Mouse (Mus musculus) T-helper 2 cell (primary cell): ENCODE data around the gene Prkab2.

ENCODE experiments used
- in situ Hi-C: fragments of 300-600 bp; cut with MboI, MseI; formaldehyde crosslinking; loops from one replicate; pipeline ENCODE4 v1.15.1; 2025; ENCODE audit warnings: high pct_unique_total_duplicates

Prkab2 gene

DNA sequence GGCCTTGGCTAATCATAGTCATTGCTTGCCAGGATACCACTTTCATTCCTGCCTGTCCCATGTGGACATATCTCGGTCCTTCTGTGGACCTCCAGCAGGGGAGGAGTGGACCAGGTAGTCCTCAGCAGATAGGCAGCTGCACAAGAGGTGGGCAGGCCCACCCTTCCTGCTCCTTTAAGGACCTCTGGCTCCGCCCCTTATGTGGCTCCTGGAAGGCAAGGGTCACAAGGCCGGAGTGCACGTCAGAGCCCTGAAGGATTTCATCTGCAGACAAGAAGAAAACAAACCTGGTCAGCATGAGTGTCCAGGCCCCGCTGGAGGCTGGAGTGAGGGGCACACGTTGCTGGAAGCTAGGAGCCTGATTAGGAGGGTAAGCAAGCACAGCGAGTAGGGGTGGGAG, 32.6 kb downstream of the Prkab2 start:
- in situ Hi-C loops, result no loop called here

DNA sequence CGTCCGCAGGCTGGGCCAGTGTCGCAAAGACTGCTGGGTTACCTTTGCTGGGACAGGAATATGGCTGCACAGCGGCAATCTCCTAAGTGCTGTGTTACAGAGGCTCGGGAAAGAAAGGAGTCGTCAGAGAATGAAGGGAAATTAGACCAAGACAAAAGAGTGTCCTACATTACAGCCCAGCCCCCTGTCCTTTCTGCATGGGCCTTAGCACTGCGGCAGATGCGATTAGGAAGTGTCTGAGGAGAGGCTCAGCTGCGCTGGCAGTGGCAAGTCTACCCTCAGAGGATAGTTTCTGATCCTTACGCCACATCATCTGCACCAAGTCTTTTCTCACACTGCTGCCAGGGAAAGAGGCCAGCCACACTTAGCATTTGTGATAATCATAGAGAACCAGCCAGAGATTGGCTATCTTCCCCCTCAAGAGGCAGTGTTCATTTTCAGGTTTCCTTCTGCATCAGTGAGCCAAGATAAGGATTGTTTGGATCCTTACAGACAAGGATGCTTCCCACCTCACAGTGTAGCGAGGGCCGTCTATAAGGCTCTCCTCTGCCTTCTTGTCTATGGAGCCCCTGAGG, 33.5 kb downstream of the Prkab2 start:
- in situ Hi-C loops, result no loop called here

DNA sequence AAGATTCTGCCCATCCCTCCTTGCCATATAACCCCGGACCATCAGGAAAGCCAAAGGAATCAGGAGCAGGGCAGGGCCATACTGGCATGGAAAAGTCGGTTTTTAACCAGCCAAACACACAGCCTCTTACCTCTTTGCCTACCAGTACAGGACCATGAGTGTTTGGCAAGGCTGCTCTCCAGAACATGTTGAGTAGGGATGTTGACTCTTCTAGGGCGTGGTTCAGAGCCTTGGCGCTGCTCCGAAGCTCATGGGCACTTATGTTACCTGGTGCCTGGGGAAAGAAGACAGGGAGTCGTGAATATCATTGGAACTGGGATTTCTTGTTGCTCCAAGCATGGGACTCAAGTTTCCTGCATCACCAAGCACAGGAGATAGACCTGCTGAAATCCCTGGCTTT, 35.8 kb downstream of the Prkab2 start:
- in situ Hi-C loops, result no loop called here

DNA sequence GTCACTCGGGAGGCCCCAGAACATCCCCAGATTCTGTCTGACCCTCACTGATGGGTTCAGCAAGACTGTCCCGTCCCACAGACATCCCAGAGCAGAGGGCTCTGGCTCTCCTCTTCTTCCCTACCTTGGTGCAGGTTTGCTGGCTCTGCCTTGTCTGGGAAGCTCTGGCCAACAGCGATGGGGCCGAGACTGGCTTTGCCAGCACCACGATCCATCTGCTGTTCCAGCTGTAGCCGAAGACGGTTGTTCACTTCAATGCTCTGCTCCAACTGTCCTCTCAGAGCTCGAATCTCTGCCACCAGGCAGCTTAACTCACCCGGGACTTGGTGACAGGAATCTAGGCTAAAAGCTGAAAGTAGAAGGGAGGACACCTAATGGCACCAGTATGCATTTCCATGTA, 38.9 kb downstream of the Prkab2 start:
- in situ Hi-C loops, result no loop called here

DNA sequence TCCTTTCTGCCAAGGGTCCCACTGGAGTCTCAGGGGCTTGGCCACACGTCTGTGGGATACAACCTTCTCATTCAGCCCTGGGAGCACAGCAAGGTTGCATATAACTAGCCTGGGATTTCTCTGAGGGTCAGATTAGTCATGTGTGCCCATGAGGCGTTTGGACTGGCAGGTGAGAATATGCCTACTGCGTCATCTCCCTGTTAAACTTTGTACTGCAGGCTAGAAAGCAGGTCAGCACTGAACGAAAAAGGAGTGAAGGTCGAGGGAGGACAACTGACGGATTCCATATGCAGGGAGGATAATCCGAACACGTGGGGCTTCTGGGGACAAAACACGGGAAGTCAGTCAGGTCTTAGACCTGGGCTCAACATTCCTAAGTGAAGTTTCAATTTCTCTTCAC, 39.3 kb downstream of the Prkab2 start:
- in situ Hi-C loops, result no loop called here

DNA sequence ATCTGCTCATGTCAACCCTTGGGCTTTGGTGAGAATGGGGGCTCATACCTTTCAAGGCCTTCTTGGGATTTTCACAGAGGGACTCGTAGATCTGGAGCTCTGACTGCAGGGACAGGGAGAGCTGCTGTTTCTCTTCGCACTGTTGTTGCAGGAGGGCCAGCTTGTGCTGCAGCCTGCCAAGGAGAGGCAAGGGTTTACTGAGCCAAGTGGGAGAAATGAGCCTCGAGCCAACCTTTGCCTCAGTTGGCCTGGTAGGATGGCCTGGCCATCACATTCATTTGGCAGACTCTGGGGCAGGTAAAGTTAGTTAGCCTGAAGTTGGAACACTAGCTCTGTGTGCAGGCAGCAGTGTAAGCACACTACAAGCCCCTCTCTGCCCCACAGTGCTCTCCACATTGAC, 41.1 kb downstream of the Prkab2 start:
- in situ Hi-C loops, result no loop called here

DNA sequence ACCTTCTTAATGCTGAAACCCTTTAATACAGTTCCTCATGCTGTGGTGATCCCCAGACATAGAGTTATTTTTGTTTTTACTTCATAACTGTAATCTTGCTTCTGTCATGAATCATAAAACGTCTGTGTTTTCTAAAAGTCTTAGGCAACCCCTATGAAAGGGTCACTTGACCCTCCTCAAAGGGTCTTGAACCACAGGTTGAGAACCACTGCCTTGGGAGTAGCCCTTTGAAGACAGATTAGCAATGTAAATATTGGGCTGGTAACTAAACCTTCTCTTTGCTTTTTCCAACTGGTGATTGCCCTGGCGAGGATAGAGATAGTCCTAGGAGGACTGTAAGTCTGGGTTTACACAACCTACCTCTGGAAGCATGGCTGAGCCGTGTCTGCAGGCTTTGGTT, 43.2 kb downstream of the Prkab2 start:
- in situ Hi-C loops, result no loop called here

DNA sequence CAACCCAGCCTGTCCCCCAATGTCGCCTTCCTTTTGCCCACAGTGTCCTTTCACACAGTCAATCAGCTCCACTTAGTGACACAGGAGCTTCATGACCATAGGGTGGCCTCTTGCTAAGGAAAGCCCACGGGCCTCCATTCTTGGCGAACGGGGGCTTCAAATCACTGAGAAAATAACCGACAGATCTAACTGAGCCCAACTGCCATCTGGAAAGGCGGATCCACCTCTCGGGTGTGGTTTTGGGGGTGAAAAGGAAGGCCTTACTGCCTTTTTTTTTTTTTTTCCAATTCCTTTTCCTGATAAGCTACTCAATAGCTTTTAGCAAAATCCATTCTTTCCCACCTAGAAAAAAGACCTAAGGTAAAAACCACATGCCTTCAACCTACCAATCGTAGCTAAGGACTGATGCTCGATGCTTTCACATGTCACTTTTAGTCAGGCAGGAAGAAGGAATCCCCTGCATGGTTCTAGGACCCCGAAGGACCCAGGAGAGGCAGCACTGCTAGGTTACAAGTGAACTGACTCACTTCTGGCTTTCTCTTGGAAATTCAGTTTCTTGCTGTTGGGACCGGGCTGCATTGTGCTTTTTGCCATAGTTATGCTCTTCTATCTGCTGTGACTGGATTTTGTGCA, 44.6 kb downstream of the Prkab2 start:
- in situ Hi-C loops, result no loop called here

DNA sequence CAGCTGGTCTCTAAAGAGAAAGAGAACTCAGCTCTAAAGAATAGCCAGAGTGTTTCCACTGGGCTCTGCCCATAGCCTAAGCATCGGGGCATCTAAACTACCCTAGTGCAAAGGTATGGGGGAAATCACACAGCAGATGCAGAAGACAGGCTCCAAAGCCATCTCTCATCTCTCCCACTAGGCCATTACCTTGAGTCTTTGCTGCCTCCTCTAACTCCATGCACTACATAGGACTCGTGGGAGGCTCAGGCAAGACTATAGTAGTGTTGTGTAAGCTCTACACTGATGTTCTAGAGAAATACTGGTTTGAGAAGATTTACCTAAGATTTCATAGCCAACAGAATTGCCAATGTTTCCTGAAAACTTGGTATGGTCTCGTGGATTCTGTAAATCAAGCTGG, 47.5 kb downstream of the Prkab2 start:
- in situ Hi-C loops, result no loop called here

DNA sequence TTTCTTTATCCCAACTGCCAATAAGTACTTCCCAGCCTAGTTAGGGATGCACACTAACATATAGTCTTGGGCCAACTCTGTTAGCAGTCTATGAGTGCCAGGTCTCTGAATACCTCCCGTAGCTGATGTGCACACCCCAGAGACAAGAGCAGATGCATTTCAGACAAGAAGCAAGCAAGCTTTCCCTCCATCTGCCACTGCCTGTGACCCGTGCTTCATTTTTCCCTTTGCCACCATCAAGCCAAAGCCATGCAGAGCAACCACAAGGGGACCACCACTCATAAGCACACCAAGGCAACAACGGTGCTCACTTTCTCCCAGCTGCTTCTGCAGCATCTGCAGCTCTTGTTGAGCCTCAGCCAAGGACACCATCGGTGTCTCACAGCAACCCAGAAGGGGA, 48.6 kb downstream of the Prkab2 start:
- in situ Hi-C loops, result no loop called here

DNA sequence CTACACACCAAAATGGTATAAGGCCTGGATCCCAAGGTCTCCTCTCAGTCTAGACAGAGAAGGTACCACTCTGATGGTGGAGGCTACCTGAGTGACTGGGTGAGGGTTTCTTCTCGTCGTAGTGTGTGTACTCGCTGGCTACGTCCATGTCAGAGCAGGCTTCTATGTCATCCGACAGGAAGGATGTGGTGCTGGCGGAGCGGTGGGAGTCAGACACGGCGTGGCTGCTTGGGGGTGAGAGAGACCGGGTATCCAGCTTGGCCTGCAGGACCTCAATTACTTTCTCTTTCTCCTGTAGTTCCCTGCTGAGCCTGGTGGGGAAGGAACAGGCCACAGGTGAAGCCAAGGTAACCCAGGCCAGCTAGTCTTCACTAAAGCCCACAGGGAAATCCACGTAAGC, 52.1 kb downstream of the Prkab2 start:
- in situ Hi-C loops, result no loop called here

DNA sequence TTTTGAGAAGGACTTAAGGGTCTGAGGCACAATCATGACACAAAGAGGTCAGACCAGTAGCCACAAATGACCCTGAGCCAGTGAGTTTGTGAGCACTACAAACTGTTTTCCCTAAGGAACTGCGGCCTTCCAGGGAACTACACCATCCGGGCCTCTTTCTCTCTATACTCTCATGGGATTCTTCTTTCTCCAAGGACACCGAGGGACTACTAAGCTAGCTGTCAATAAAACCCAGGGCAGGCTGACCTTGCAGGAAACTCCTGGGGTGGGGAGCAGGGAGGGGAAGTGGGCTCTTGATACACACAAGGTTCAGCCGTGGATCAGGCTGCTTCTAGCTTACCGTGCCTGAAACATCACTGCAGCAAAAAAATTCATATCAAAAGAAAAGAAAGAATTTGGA, 52.9 kb downstream of the Prkab2 start:
- in situ Hi-C loops, result no loop called here

DNA sequence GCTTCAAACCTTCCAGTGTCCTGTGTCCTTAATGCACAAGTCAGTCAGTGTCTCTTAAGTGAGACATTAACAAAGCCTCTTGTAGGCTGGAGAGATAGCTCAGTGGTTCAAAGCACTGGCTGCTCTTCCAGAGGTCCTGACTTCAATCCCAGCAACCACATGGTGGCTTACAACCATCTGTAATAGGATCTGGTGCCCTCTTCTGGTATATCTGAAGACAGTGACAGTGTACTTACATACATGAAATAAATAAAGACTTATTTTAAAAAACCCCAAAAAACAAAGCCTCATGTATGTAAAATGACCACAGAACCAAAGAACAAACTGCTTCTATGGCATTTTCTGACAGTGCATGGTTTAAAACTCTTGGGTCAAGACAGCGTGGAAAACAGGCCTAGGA, 57.9 kb downstream of the Prkab2 start:
- in situ Hi-C loops, result no loop called here

DNA sequence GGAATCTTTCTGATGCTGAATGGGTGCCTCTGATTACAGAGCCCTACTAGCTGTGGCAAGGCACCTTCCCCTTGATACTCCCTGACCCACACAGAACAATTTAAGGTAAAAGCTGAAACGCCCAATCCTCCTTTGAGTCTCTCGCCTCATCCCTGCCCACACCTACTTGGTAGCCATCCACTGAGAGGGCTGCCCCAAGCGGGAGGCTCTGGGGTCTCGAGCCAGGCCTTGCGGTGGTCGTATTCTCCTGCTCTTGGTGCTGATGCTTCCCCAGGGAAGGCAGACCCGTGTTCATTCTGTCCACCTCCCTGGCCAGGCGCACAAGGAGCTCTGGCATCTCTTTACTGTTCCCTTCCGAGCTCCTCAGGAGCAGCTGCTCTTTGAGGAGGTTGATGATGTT, 61.1 kb downstream of the Prkab2 start:
- in situ Hi-C loops, result no loop called here
